Mouse (Mus musculus) limb, embryonic 12.5 days (tissue): Measurements from ENCODE around the gene Adora2b. TPM values are rescaled to one million over a fixed set of nuclear protein-coding genes. Genes with fewer than 3 reads are reported as not detected.

ENCODE experiments used
- ATAC-seq: fragments of 200-750 bp; cut with Nextera tagmentation; 2 replicates; pipeline ENCODE4 v1.8.0; 2017; ENCODE audit warnings: low read depth, moderate TSS enrichment; ENCODE audit not compliant: insufficient number of reproducible peaks, insufficient read depth, low FRiP score, low TSS enrichment
- H3K27ac ChIP-seq: fragments of 300-500 bp; sonication (generic); 2 replicates; pipeline ENCODE4 v1.5.1; 2016; ENCODE audit warnings: mild to moderate bottlenecking, moderate library complexity
- H3K27me3 ChIP-seq: fragments of 300-500 bp; sonication (generic); 2 replicates; pipeline ENCODE4 v1.6.1; 2016; ENCODE audit warnings: mild to moderate bottlenecking, moderate library complexity
- H3K36me3 ChIP-seq: fragments of 300-500 bp; sonication (generic); 2 replicates; pipeline ENCODE4 v1.6.1; 2016; ENCODE audit warnings: mild to moderate bottlenecking, moderate library complexity
- H3K4me1 ChIP-seq: fragments of 300-500 bp; sonication (generic); replicated peaks from 2 replicates; pipeline ENCODE4 v1.6.1; 2016
- H3K4me2 ChIP-seq: fragments of 300-500 bp; sonication (generic); 2 replicates; pipeline ENCODE4 v1.6.1; 2016; ENCODE audit warnings: mild to moderate bottlenecking, moderate library complexity
- H3K4me3 ChIP-seq: fragments of 300-500 bp; sonication (generic); replicated peaks from 2 replicates; pipeline ENCODE4 v1.5.1; 2016; ENCODE audit warnings: mild to moderate bottlenecking
- H3K9ac ChIP-seq: fragments of 300-500 bp; sonication (generic); replicated peaks from 2 replicates; pipeline ENCODE4 v1.6.1; 2016; ENCODE audit warnings: mild to moderate bottlenecking, moderate library complexity
- H3K9me3 ChIP-seq: fragments of 300-500 bp; sonication (generic); 2 replicates; pipeline ENCODE4 v1.6.1; 2016; ENCODE audit warnings: mild to moderate bottlenecking, moderate library complexity
- WGBS: fragments of 180-500 bp; shearing (Covaris S2); methylation state at CpG from one replicate; pipeline ENCODE4 v1.1.7; 2016; 5-methylcytosine and 5-hydroxymethylcytosine counted together
- polyA plus RNA-seq: library from polyadenylated mRNA; unstranded; fragments of >200 nt; fragmentation: Nextera tagmentation; extraction: Ambion mirVana; gene quantifications from 2 replicates; pipeline ENCODE4 v1.2.1, GENCODE M21; 2016

Gene Adora2b
- polyA plus RNA-seq, 1 experiment from 2014 or later, result 7.8 TPM

- Histone ChIP-seq H3K9ac (no peak overlapping the region), H3K4me1 (no peaks in the 10 kb centered on the region), H3K27me3 (no peaks in the 10 kb centered on the region), H3K9me3 (no peaks in the 10 kb centered on the region), H3K27ac (no peak overlapping the region), H3K36me3 (no peaks in the 10 kb centered on the region), H3K4me3 (no peak overlapping the region), H3K4me2 (no peak overlapping the region)
- WGBS, result 95% methylated on average over 7 of the region's 7 CpGs
- ATAC-seq, result no peak
Observed at GRCm38 (mm10) chr11:62223962-62224361, 24.8 kb upstream of the Adora2b start.

GRCm38 (mm10) chr11:62224797-62225196 lies 24.0 kb upstream of the Adora2b start:
- H3K36me3 ChIP-seq, result no peaks in the 10 kb centered on the region
- H3K9me3 ChIP-seq, result no peaks in the 10 kb centered on the region
- H3K4me2 ChIP-seq, result no peak overlapping the region
- no peak overlapping the region for H3K9ac ChIP-seq
- H3K4me3 ChIP-seq, result no peak overlapping the region
- H3K27me3 ChIP-seq, result no peaks in the 10 kb centered on the region
- no peaks in the 10 kb centered on the region for H3K4me1 ChIP-seq
- H3K27ac ChIP-seq, result no peak overlapping the region
- 75% methylated on average over 4 of the region's 4 CpGs for WGBS
- no peak for ATAC-seq

DNA sequence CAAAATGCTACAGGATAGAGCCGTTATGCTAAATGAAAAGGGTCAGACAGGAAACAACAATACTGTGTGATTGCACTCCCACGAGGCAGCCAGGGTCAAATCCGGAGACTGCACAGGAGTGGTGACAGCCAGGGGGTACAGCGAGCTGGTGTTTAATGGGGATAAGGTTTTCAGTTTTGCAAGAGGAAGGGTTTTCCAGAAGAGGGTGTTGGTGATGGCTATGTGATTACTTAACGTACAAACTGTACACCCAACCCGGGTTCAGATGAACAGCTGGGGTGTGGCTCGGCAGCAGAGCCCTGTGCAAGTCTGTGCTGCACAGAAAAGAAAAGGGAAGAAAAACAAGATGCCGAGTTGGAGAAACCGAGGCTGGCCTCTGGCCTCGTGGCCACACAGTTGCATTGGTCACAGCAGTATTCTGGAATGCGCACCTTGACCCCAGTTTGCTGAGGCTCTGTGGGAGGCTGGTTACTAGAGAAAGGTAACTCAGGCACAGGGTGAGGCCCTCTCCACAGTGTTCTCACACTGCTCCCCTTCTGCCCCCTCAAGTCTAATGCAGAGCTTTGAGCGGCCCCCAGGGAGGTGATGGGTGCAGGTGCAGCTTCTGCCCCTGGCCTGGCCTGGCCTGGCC lies 8.0 kb upstream of the Adora2b start:
- no peak overlapping the region for H3K4me2 ChIP-seq
- no peaks in the 10 kb centered on the region for H3K27me3 ChIP-seq
- H3K9ac ChIP-seq, result no peak overlapping the region
- H3K36me3 ChIP-seq, result no peaks in the 10 kb centered on the region
- H3K9me3 ChIP-seq, result peaks cover 6% of the 10 kb centered on the region; the same call in 1 of the 2 replicates
- ATAC-seq, result no peak
- no peaks in the 10 kb centered on the region for H3K4me1 ChIP-seq
- H3K27ac ChIP-seq, result no peak overlapping the region
- H3K4me3 ChIP-seq, result no peak overlapping the region
- 74% methylated on average over 12 of the region's 12 CpGs for WGBS

DNA sequence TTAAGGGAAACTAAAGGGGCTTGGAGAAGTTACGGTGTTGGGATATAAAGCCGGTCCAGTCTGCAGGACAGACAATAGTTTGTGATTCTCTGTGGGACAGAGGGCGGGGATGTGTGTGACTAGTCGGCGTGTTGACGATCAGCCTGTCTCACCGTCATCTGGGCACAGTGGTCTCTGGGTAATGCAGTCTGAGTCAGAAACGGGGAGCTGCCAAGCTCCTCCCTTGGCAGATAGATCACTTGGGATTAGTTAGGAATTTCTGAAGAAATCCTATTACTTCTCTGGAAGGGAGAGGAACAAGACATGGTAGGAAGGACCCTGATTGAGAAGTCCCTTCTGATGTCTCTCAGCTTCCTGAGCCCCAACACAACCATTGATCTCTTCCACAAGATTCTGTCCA lies 4.9 kb upstream of the Adora2b start:
- Histone ChIP-seq H3K4me1 (0 out of 2 replicates have a peak, but pooled peaks cover 2% of the 10 kb centered on the region), H3K4me3 (no peak overlapping the region), H3K27me3 (no peaks in the 10 kb centered on the region), H3K36me3 (no peaks in the 10 kb centered on the region), H3K4me2 (no peak overlapping the region), H3K27ac (no peak overlapping the region), H3K9ac (no peak overlapping the region), H3K9me3 (peaks cover 8% of the 10 kb centered on the region; the same call in 1 of the 2 replicates)
- 88% methylated on average over 8 of the region's 8 CpGs for WGBS
- ATAC-seq, result no peak

DNA sequence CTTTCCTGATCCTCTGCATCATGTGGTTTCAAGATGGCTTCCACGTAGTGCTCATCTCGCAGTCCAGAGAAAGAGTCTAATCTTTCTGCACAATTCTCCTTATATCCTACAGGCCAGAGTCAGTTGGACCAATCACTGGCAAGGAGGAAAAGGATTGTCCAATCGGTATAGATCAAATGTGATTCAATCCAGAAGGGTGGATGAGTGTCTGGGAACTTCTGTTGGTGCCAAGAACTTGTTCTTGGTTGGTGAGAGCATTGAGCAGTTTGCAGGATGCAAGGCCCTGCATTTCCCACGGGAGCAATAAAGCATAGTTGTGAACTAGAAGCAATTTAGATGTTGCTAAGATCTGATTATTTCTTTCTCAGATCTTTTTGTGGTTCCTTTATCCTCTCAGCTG lies 4.3 kb upstream of the Adora2b start:
- Histone ChIP-seq H3K9me3 (peaks cover 8% of the 10 kb centered on the region; the same call in 1 of the 2 replicates), H3K27me3 (peaks cover 6% of the 10 kb centered on the region), H3K4me1 (peaks cover 7% of the 10 kb centered on the region; the same call in 1 of the 2 replicates), H3K4me3 (no peak overlapping the region), H3K4me2 (no peak overlapping the region), H3K36me3 (no peaks in the 10 kb centered on the region), H3K27ac (no peak overlapping the region), H3K9ac (no peak overlapping the region)
- 93% methylated on average over 4 of the region's 4 CpGs for WGBS
- no peak for ATAC-seq

DNA sequence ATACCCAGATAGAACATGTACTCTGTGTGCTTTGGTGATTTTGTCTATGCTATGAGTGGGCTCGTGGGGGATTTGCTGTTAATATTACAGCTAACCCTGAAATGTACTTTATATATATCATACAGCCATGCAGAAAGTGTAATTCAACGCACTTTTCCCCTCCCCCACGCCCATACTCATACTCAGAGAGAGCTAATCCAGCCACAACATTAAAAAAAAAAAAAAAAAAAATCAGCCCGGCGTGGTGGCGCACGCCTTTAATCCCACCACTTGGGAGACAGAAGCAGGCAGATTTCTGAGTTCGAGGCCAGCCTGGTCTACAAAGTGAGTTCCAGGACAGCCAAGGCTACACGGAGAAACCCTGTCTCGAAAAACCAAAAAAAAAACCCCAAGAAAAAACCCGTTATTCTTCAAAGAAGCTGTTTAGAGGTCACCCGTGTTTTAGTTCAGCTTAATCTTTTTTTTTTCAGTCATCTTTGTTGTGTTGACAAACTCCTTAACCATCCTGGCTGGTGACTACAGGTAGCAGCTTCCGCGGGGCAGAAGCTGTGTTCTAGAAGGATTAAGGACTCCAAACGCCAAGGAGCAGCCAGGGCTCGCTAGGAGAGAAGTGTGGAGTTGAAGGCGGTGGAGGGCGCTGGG lies 904 bp upstream of the Adora2b start:
- Histone ChIP-seq H3K4me2 (peak overlapping the region; percentile 98), H3K36me3 (no peaks in the 10 kb centered on the region), H3K27me3 (peaks cover 20% of the 10 kb centered on the region), H3K4me3 (peak overlapping the region; percentile 68), H3K9me3 (peaks cover 8% of the 10 kb centered on the region; the same call in 1 of the 2 replicates), H3K4me1 (peaks cover 34% of the 10 kb centered on the region), H3K27ac (no peak overlapping the region), H3K9ac (peak overlapping the region; percentile 58)
- 39% methylated on average over 17 of the region's 18 CpGs for WGBS
- no peak for ATAC-seq

- peak overlapping the region; percentile 45; the same call in 1 of the 2 replicates for H3K27ac ChIP-seq
- peak overlapping the region; percentile 98 for H3K4me2 ChIP-seq
- peak overlapping the region; percentile 58 for H3K9ac ChIP-seq
- H3K4me1 ChIP-seq, result peaks cover 39% of the 10 kb centered on the region
- ATAC-seq, result no peak; the same call in 1 of the 2 replicates
- peaks cover 8% of the 10 kb centered on the region; the same call in 1 of the 2 replicates for H3K9me3 ChIP-seq
- WGBS, result 1% methylated on average over 35 of the region's 35 CpGs
- peaks cover 20% of the 10 kb centered on the region for H3K27me3 ChIP-seq
- H3K4me3 ChIP-seq, result peak overlapping the region; percentile 68
- no peaks in the 10 kb centered on the region for H3K36me3 ChIP-seq
Observed at GRCm38 (mm10) chr11:62249266-62250037, 668 bp downstream of the Adora2b start.

- WGBS, result 13% methylated on average over 11 of the region's 11 CpGs
- Histone ChIP-seq H3K27me3 (peaks cover 20% of the 10 kb centered on the region), H3K9ac (no peak overlapping the region; the same call in 1 of the 2 replicates), H3K36me3 (no peaks in the 10 kb centered on the region), H3K27ac (peak overlapping the region; percentile 81), H3K9me3 (no peaks in the 10 kb centered on the region), H3K4me1 (peaks cover 39% of the 10 kb centered on the region), H3K4me2 (peak overlapping the region; percentile 98), H3K4me3 (0 out of 2 replicates have a peak overlapping the region, but pooled peaks have one; percentile 68)
- ATAC-seq, result peak; percentile 61
Observed at GRCm38 (mm10) chr11:62251047-62251446, 2.3 kb downstream of the Adora2b start.

- H3K4me2 ChIP-seq, result no peak overlapping the region
- H3K27ac ChIP-seq, result no peak overlapping the region
- peaks cover 20% of the 10 kb centered on the region for H3K27me3 ChIP-seq
- 76% methylated on average over 5 of the region's 5 CpGs for WGBS
- no peaks in the 10 kb centered on the region for H3K36me3 ChIP-seq
- no peak overlapping the region for H3K4me3 ChIP-seq
- H3K9me3 ChIP-seq, result no peaks in the 10 kb centered on the region
- H3K4me1 ChIP-seq, result peaks cover 53% of the 10 kb centered on the region
- ATAC-seq, result no peak
- no peak overlapping the region for H3K9ac ChIP-seq
Observed at GRCm38 (mm10) chr11:62253380-62253779, 4.6 kb downstream of the Adora2b start.

- Histone ChIP-seq H3K9me3 (no peaks in the 10 kb centered on the region), H3K27me3 (no peaks in the 10 kb centered on the region), H3K4me1 (peaks cover 29% of the 10 kb centered on the region), H3K9ac (no peak overlapping the region), H3K27ac (no peak overlapping the region), H3K4me2 (no peak overlapping the region), H3K4me3 (no peak overlapping the region), H3K36me3 (no peaks in the 10 kb centered on the region)
- ATAC-seq, result no peak
- WGBS, result 36% methylated on average over 5 of the region's 5 CpGs
Observed at GRCm38 (mm10) chr11:62259214-62259613, 10.4 kb downstream of the Adora2b start.

GRCm38 (mm10) chr11:62263599-62263998 lies 14.8 kb downstream of the Adora2b start:
- Histone ChIP-seq H3K4me3 (no peak overlapping the region), H3K4me2 (no peak overlapping the region), H3K27me3 (no peaks in the 10 kb centered on the region), H3K9ac (no peak overlapping the region), H3K4me1 (peaks cover 13% of the 10 kb centered on the region), H3K9me3 (no peaks in the 10 kb centered on the region), H3K36me3 (peaks cover 26% of the 10 kb centered on the region), H3K27ac (no peak overlapping the region)
- no peak for ATAC-seq
- WGBS, result 82% methylated on average over 7 of the region's 7 CpGs
